Comparison of ENCODE assay signal across 7 mouse cellular contexts in genomic region chr9:121347981-121348380, GRCm38 (mm10). TPM values are rescaled to one million over a fixed set of nuclear protein-coding genes. Genes with fewer than 3 reads are reported as not detected.
A peak's percentile ranks its signal among the peaks of the same experiment; 100 is the strongest.
DNase-seq lines count a peak whose midpoint lies in the region; ATAC-seq and TF ChIP-seq lines count a peak whose summit lies in the region.

No protein-coding gene starts in this region.

- H3K9ac ChIP-seq in forebrain, postnatal 0 days, result no peak overlapping the region
- H3K9ac ChIP-seq in hindbrain, embryonic 11.5 days (ENCODE audit: low read depth, low read length), result no peak overlapping the region
- peak overlapping the region; percentile 44 for H3K9ac ChIP-seq in liver, postnatal 0 days (replicated peaks)

- no peaks in the 10 kb centered on the region for H3K9me3 ChIP-seq in E14TG2a.4 (ENCODE audit: low read length)
- H3K9me3 ChIP-seq in forebrain, postnatal 0 days (ENCODE audit: low read length), result no peaks in the 10 kb centered on the region
- no peaks in the 10 kb centered on the region for H3K9me3 ChIP-seq in hindbrain, embryonic 11.5 days (ENCODE audit: control insufficient read depth, low read length)
- H3K9me3 ChIP-seq in liver, postnatal 0 days (ENCODE audit: low read length), result no peaks in the 10 kb centered on the region

- peak; percentile 62 for DNase-seq in forebrain, postnatal 0 days
- no peak for DNase-seq in hindbrain, embryonic 11.5 days (ENCODE audit: low spot score)
- no peak for DNase-seq in liver, postnatal 0 days
- DNase-seq in c-Kit-positive CD71-positive TER-119-positive erythroid progenitor cells, embryonic 14.5 days (ENCODE audit: low spot score), result no peak

- H3K27me3 ChIP-seq in E14TG2a.4 (ENCODE audit: insufficient read depth, low read length), result no peaks in the 10 kb centered on the region
- no peaks in the 10 kb centered on the region for H3K27me3 ChIP-seq in forebrain, postnatal 0 days (ENCODE audit: insufficient read depth, low read length)
- H3K27me3 ChIP-seq in hindbrain, embryonic 11.5 days (ENCODE audit: control insufficient read depth, insufficient read depth, low read length), result no peaks in the 10 kb centered on the region
- H3K27me3 ChIP-seq in liver, postnatal 0 days (ENCODE audit: insufficient read depth, low read length), result no peaks in the 10 kb centered on the region
- no peaks in the 10 kb centered on the region for H3K27me3 ChIP-seq in small intestine, adult 2 months (ENCODE audit: control insufficient read depth, insufficient read depth, low read length)

- no peak for TF ChIP-seq POLR2A in bone marrow macrophage, adult 2 months (IDR thresholded peaks at IDR 0.05; ENCODE audit: borderline replicate concordance, low read depth, low read length)
- no peak for TF ChIP-seq POLR2A in small intestine, adult 2 months (IDR thresholded peaks at IDR 0.05; ENCODE audit: low read depth, low read length)

- no peak for TF ChIP-seq CTCF in E14TG2a.4 (conservative IDR thresholded peaks at IDR 0.05; ENCODE audit: low read length)
- TF ChIP-seq CTCF in bone marrow macrophage, adult 2 months (IDR thresholded peaks at IDR 0.05; ENCODE audit: low read depth, low read length), result no peak
- TF ChIP-seq CTCF in forebrain, postnatal 0 days (IDR thresholded peaks at IDR 0.05; ENCODE audit: low read depth), result no peak
- no peak for TF ChIP-seq CTCF in liver, postnatal 0 days (IDR thresholded peaks at IDR 0.05; ENCODE audit: low read depth)
- no peak for TF ChIP-seq CTCF in small intestine, adult 2 months (IDR thresholded peaks at IDR 0.05; ENCODE audit: extremely low read depth, insufficient read length, insufficient replicate concordance, low read depth, low read length)

- peak overlapping the region; percentile 89 for H3K27ac ChIP-seq in bone marrow macrophage, adult 2 months (ENCODE audit: insufficient read depth, low read depth, low read length)
- peak overlapping the region; percentile 69 for H3K27ac ChIP-seq in forebrain, postnatal 0 days (ENCODE audit: low read depth, low read length)
- H3K27ac ChIP-seq in hindbrain, embryonic 11.5 days (ENCODE audit: low read depth, low read length), result peak overlapping the region; percentile 32
- peak overlapping the region; percentile 74; the same call in 1 of the 2 replicates for H3K27ac ChIP-seq in liver, postnatal 0 days (ENCODE audit: low read depth)
- peak overlapping the region; percentile 95 for H3K27ac ChIP-seq in small intestine, adult 2 months (ENCODE audit: insufficient read depth, low read depth, low read length)

- WGBS in forebrain, postnatal 0 days, result 37% methylated on average over 10 of the region's 10 CpGs
- 39% methylated on average over 10 of the region's 10 CpGs for WGBS in hindbrain, embryonic 11.5 days
- WGBS in liver, postnatal 0 days (ENCODE audit: insufficient replicate concordance), result 46% methylated on average over 10 of the region's 10 CpGs
- 36% methylated on average over 10 of the region's 10 CpGs for WGBS in small intestine, adult 2 months

- peak; percentile 66 for ATAC-seq in forebrain, postnatal 0 days
- no peak for ATAC-seq in hindbrain, embryonic 11.5 days (ENCODE audit: low FRiP score)
- no peak for ATAC-seq in liver, postnatal 0 days

- H3K4me2 ChIP-seq in forebrain, postnatal 0 days (ENCODE audit: low read depth), result peak overlapping the region; percentile 29; the same call in 1 of the 2 replicates
- H3K4me2 ChIP-seq in hindbrain, embryonic 11.5 days (replicated peaks; ENCODE audit: low read depth, low read length), result no peak overlapping the region
- H3K4me2 ChIP-seq in liver, postnatal 0 days (ENCODE audit: low read depth, low read length), result no peak overlapping the region

- H3K36me3 ChIP-seq in E14TG2a.4 (ENCODE audit: insufficient read depth, low read length), result peaks cover 8% of the 10 kb centered on the region
- H3K36me3 ChIP-seq in forebrain, postnatal 0 days (ENCODE audit: insufficient read depth), result no peaks in the 10 kb centered on the region
- no peaks in the 10 kb centered on the region for H3K36me3 ChIP-seq in hindbrain, embryonic 11.5 days (ENCODE audit: control insufficient read depth, insufficient read depth, low read length)
- H3K36me3 ChIP-seq in liver, postnatal 0 days (replicated peaks; ENCODE audit: insufficient read depth, low read length), result no peaks in the 10 kb centered on the region
- H3K36me3 ChIP-seq in small intestine, adult 2 months (ENCODE audit: control insufficient read depth, insufficient read depth, low read length), result no peaks in the 10 kb centered on the region

- peaks cover 100% of the 10 kb centered on the region for H3K4me1 ChIP-seq in E14TG2a.4 (replicated peaks; ENCODE audit: low read depth, low read length)
- peaks cover 60% of the 10 kb centered on the region for H3K4me1 ChIP-seq in bone marrow macrophage, adult 2 months (ENCODE audit: control insufficient read depth, insufficient read depth, low read length)
- peaks cover 13% of the 10 kb centered on the region; the same call in 1 of the 2 replicates for H3K4me1 ChIP-seq in forebrain, postnatal 0 days (ENCODE audit: insufficient read depth)
- peaks cover 18% of the 10 kb centered on the region for H3K4me1 ChIP-seq in hindbrain, embryonic 11.5 days (replicated peaks; ENCODE audit: control insufficient read depth, insufficient read depth, low read length)
- peaks cover 35% of the 10 kb centered on the region for H3K4me1 ChIP-seq in liver, postnatal 0 days (ENCODE audit: insufficient read depth)
- H3K4me1 ChIP-seq in small intestine, adult 2 months (ENCODE audit: control insufficient read depth, insufficient read depth, insufficient read length, low read length), result peaks cover 61% of the 10 kb centered on the region

- peak overlapping the region; percentile 21 for H3K4me3 ChIP-seq in E14TG2a.4 (replicated peaks; ENCODE audit: low read length)
- peak overlapping the region; percentile 44 for H3K4me3 ChIP-seq in bone marrow macrophage, adult 2 months (ENCODE audit: insufficient read depth, low read length)
- no peak overlapping the region for H3K4me3 ChIP-seq in forebrain, postnatal 0 days (ENCODE audit: low read depth, low read length)
- H3K4me3 ChIP-seq in hindbrain, embryonic 11.5 days (ENCODE audit: low read depth, low read length), result no peak overlapping the region
- H3K4me3 ChIP-seq in liver, postnatal 0 days (ENCODE audit: low read depth, low read length), result no peak overlapping the region
- no peak overlapping the region for H3K4me3 ChIP-seq in small intestine, adult 2 months (ENCODE audit: low read depth, low read length)

- TF ChIP-seq EP300 in liver, postnatal 0 days (IDR thresholded peaks at IDR 0.05; ENCODE audit: low read depth), result no peak

RNA-seq across cellular contexts. Expression of gene Trak1, which starts 50.7 kb away (rescaled TPM):
- polyA plus RNA-seq in bone marrow macrophage, adult 2 months (2012; ENCODE audit: insufficient read depth, insufficient read length, missing spikeins), result 51.5 and 61.1 TPM in 2 replicates
- total RNA-seq in forebrain, postnatal 0 days (2014; rRNA removed), result 115 and 116 TPM in 2 replicates
- 46.2 and 61.8 TPM in 2 replicates for polyA plus RNA-seq in forebrain, postnatal 0 days (2015; fragmentation: Nextera tagmentation; extraction: Ambion mirVana)
- polyA plus RNA-seq in hindbrain, embryonic 11.5 days (2014; fragmentation: Nextera tagmentation; extraction: Ambion mirVana), result 19.8 and 21.2 TPM in 2 replicates
- polyA plus RNA-seq in liver, postnatal 0 days (2015; fragmentation: Nextera tagmentation; extraction: Ambion mirVana), result 4.9 and 5.1 TPM in 2 replicates
- polyA plus RNA-seq in small intestine, adult 2 months (2012; rRNA removed), result 55.4 and 99.8 TPM in 2 replicates

Comparison
In these comparisons a context has a peak if more than half of its experiments do, and no peak if none do; other contexts are left out.
1. H3K4me3 ChIP-seq: peak in E14TG2a.4 (single experiment) and bone marrow macrophage, adult 2 months (single experiment); none in forebrain, postnatal 0 days (single experiment), hindbrain, embryonic 11.5 days (single experiment), liver, postnatal 0 days (single experiment) and small intestine, adult 2 months (single experiment).
2. H3K27ac ChIP-seq: peak in every context shown above with its lines; median percentile 95 in small intestine, adult 2 months; 89 in bone marrow macrophage, adult 2 months; 74 in liver, postnatal 0 days; 69 in forebrain, postnatal 0 days; 32 in hindbrain, embryonic 11.5 days.